7 mouse cellular contexts compared by ENCODE assay signal in genomic region chr10:115316313-115316712, GRCm38 (mm10). TPM values are rescaled to one million over a fixed set of nuclear protein-coding genes. Genes with fewer than 3 reads are reported as not detected.
DNase-seq lines count a peak whose midpoint lies in the region; ATAC-seq lines count a peak whose summit lies in the region.

No protein-coding gene starts in this region.

- peak overlapping the region; percentile 76; the same call in 1 of the 2 replicates for H3K4me2 ChIP-seq in embryonic facial prominence, embryonic 11.5 days (ENCODE audit: low read depth, low read length)
- peak overlapping the region; percentile 86 for H3K4me2 ChIP-seq in limb, embryonic 11.5 days (ENCODE audit: low read depth, severe bottlenecking)
- H3K4me2 ChIP-seq in stomach, embryonic 16.5 days (ENCODE audit: low read depth, low read length): peak overlapping the region; percentile 78

- H3K9ac ChIP-seq in embryonic facial prominence, embryonic 11.5 days (replicated peaks; ENCODE audit: low read length): peak overlapping the region; percentile 87; the same call in 1 of the 2 replicates
- no peak overlapping the region for H3K9ac ChIP-seq in limb, embryonic 11.5 days (ENCODE audit: low read length)
- H3K9ac ChIP-seq in stomach, embryonic 16.5 days (ENCODE audit: low read length): no peak overlapping the region; the same call in 1 of the 2 replicates

- no peak overlapping the region for H3K27ac ChIP-seq in embryonic facial prominence, embryonic 11.5 days (replicated peaks; ENCODE audit: low read depth, low read length)
- no peak overlapping the region for H3K27ac ChIP-seq in limb, embryonic 11.5 days (replicated peaks; ENCODE audit: low read depth, low read length)
- peak overlapping the region; percentile 93; the same call in 1 of the 2 replicates for H3K27ac ChIP-seq in stomach, embryonic 16.5 days (ENCODE audit: low read length)

- peak; percentile 13 for DNase-seq in retina, postnatal 1 day
- DNase-seq in retina, embryonic 14.5 days (ENCODE audit: low spot score): no peak
- DNase-seq in embryonic facial prominence, embryonic 11.5 days (ENCODE audit: low spot score): peak; percentile 17
- no peak for DNase-seq in limb, embryonic 11.5 days (ENCODE audit: low spot score)
- DNase-seq in urinary bladder, postnatal 14 days (ENCODE audit: low spot score): no peak
- no peak for DNase-seq in thymus, adult 18-20 months

- no peaks in the 10 kb centered on the region for H3K36me3 ChIP-seq in embryonic facial prominence, embryonic 11.5 days (replicated peaks; ENCODE audit: control insufficient read depth, insufficient read depth, low read depth, low read length)
- H3K36me3 ChIP-seq in limb, embryonic 11.5 days (ENCODE audit: control insufficient read depth, insufficient read depth, low read length): no peaks in the 10 kb centered on the region
- H3K36me3 ChIP-seq in stomach, embryonic 16.5 days (ENCODE audit: control insufficient read depth, insufficient read depth, low read length): no peaks in the 10 kb centered on the region

- WGBS in embryonic facial prominence, embryonic 11.5 days: 62% methylated on average over 11 of the region's 11 CpGs
- WGBS in limb, embryonic 11.5 days: 70% methylated on average over 11 of the region's 11 CpGs
- 57% methylated on average over 11 of the region's 11 CpGs for WGBS in stomach, embryonic 16.5 days

- ATAC-seq in embryonic facial prominence, embryonic 11.5 days (replicated peaks; ENCODE audit: insufficient number of reproducible peaks, low FRiP score, low TSS enrichment, low read depth): no peak
- ATAC-seq in limb, embryonic 11.5 days (ENCODE audit: insufficient number of reproducible peaks, low FRiP score, low TSS enrichment, low read depth): no peak
- ATAC-seq in stomach, embryonic 16.5 days (ENCODE audit: insufficient read depth, low FRiP score): no peak

- no peaks in the 10 kb centered on the region; the same call in 1 of the 2 replicates for H3K4me1 ChIP-seq in embryonic facial prominence, embryonic 11.5 days (ENCODE audit: control insufficient read depth, insufficient read depth, low read length)
- H3K4me1 ChIP-seq in limb, embryonic 11.5 days (ENCODE audit: control insufficient read depth, insufficient read depth, low read length): no peaks in the 10 kb centered on the region
- peaks cover 20% of the 10 kb centered on the region for H3K4me1 ChIP-seq in stomach, embryonic 16.5 days (ENCODE audit: control insufficient read depth, insufficient read depth, low read length)

- H3K4me3 ChIP-seq in embryonic facial prominence, embryonic 11.5 days (ENCODE audit: low read depth, low read length): peak overlapping the region; percentile 85; the same call in 1 of the 2 replicates
- peak overlapping the region; percentile 79 for H3K4me3 ChIP-seq in limb, embryonic 11.5 days (ENCODE audit: low read depth, low read length)
- peak overlapping the region; percentile 82 for H3K4me3 ChIP-seq in stomach, embryonic 16.5 days (replicated peaks; ENCODE audit: low read length)

- H3K9me3 ChIP-seq in embryonic facial prominence, embryonic 11.5 days (replicated peaks; ENCODE audit: control insufficient read depth, low read length): no peaks in the 10 kb centered on the region
- no peaks in the 10 kb centered on the region for H3K9me3 ChIP-seq in limb, embryonic 11.5 days (ENCODE audit: control insufficient read depth, low read length)
- no peaks in the 10 kb centered on the region for H3K9me3 ChIP-seq in stomach, embryonic 16.5 days (replicated peaks; ENCODE audit: control insufficient read depth, low read length)

- no peaks in the 10 kb centered on the region for H3K27me3 ChIP-seq in embryonic facial prominence, embryonic 11.5 days (ENCODE audit: control insufficient read depth, insufficient read depth, low read length)
- H3K27me3 ChIP-seq in limb, embryonic 11.5 days (ENCODE audit: control insufficient read depth, insufficient read depth, low read length): no peaks in the 10 kb centered on the region
- H3K27me3 ChIP-seq in stomach, embryonic 16.5 days (ENCODE audit: control insufficient read depth, insufficient read depth, low read length): no peaks in the 10 kb centered on the region

RNA-seq across cellular contexts. Expression of gene Rab21, which starts 0.9 kb away (rescaled TPM):
- 6.7 and 15.0 TPM in 2 replicates for polyA plus RNA-seq in embryonic facial prominence, embryonic 11.5 days (2014; fragmentation: Nextera tagmentation; extraction: Ambion mirVana)
- polyA plus RNA-seq in limb, embryonic 11.5 days (2014; fragmentation: Nextera tagmentation; extraction: Ambion mirVana): 6.6 and 12.0 TPM in 2 replicates
- 3.6 and 4.2 TPM in 2 replicates for polyA plus RNA-seq in stomach, embryonic 16.5 days (2015; fragmentation: Nextera tagmentation; extraction: Ambion mirVana)

RNA-seq across cellular contexts. Expression of gene Tmem19, which starts 46.0 kb away (rescaled TPM):
- 25.3 and 36.4 TPM in 2 replicates for polyA plus RNA-seq in embryonic facial prominence, embryonic 11.5 days (2014; fragmentation: Nextera tagmentation; extraction: Ambion mirVana)
- polyA plus RNA-seq in limb, embryonic 11.5 days (2014; fragmentation: Nextera tagmentation; extraction: Ambion mirVana): 25.8 and 28.2 TPM in 2 replicates
- polyA plus RNA-seq in stomach, embryonic 16.5 days (2015; fragmentation: Nextera tagmentation; extraction: Ambion mirVana): 28.5 and 33.7 TPM in 2 replicates

Comparison
In these comparisons a context has a peak if more than half of its experiments do, and no peak if none do; other contexts are left out.
1. DNase-seq: peak in retina, postnatal 1 day (single experiment) and embryonic facial prominence, embryonic 11.5 days (single experiment); none in retina, embryonic 14.5 days (single experiment), limb, embryonic 11.5 days (single experiment), urinary bladder, postnatal 14 days (single experiment) and thymus, adult 18-20 months (0 of 2).
2. Peak in every context shown above with its lines, with median percentiles within 50 percentile points of each other: H3K4me2 ChIP-seq and H3K4me3 ChIP-seq.